Mouse (Mus musculus) left cerebral cortex, adult 18-20 months (tissue): ENCODE results near the gene Phactr4. TPM values are rescaled to one million over a fixed set of nuclear protein-coding genes. Genes with fewer than 3 reads are reported as not detected.
"Not testable (repeated sequence)": the region's sequence is repeated elsewhere in the genome, so short reads cannot be mapped to it uniquely, and the experiment has no call there.

Source experiments
- DNase-seq, 2 experiments: peaks; one replicate each; pipeline ENCODE4 v3.0.0; 2021 to 2022; ENCODE audit warnings: low spot score in 2 of 2, mixed read lengths in 1 of 2
- total RNA-seq, 2 experiments: library from RNA; stranded (reverse); gene quantifications; 2 replicates each; pipeline ENCODE4 v1.2.3; 2021

Gene Phactr4
- total RNA-seq, 2 experiments from 2014 or later, result 10.3 to 11.8 TPM

DNA sequence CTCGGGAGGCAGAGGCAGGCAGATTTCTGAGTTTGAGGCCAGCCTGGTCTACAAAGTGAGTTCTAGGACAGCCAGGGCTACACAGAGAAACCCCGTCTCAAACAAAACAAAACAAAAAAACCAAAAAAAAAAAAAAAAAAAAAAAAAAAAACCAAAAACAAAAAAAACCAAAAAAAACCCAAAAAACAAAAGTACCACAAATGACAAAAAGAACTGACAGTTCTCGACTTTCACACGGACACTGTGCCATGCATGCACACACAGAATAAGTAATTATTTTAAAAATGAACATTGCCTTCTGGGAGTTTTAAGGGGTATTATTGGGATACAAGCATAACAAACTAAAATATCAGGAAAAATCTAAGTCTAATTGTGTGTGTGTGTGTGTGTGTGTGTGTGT, 9.0 kb downstream of the Phactr4 start:
- not testable (repeated sequence) for DNase-seq

DNA sequence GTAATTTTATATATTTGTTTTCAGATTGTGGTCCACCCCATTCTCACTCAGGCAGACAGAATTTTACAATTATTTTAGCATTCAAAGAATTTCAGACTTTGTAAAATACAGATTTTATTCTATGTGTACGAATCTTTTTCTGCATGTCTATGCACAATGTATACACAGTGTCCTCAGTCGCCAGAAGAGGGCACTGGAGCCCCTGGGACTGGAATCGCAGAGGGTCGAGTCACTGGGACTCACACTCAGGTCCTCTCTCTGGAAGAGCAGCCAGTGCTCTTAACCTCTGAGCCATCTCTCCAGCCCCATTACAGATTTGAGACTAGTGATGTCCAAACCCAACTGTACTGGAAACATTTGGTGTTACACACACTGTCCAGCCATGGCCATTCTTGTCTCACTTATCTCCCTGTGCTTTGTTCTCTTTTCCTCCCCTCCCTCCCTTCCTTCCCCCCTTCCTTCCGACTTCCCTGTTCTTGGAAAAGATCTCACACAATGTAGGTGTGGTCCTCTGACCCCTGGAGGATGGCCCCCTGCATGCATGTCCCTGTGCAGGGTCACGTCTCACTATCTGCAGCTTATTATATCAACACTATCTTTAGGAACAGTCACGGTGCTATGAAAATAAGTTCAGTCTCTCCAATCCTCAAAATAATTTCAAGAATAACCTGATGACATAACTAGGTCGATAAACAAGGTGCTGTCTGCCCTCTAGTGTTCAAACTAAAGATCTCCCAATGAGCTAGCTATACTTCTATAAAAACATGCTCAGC, 10.8 kb downstream of the Phactr4 start:
- peak in 1 of 2 experiments; percentile 29 for DNase-seq

DNA sequence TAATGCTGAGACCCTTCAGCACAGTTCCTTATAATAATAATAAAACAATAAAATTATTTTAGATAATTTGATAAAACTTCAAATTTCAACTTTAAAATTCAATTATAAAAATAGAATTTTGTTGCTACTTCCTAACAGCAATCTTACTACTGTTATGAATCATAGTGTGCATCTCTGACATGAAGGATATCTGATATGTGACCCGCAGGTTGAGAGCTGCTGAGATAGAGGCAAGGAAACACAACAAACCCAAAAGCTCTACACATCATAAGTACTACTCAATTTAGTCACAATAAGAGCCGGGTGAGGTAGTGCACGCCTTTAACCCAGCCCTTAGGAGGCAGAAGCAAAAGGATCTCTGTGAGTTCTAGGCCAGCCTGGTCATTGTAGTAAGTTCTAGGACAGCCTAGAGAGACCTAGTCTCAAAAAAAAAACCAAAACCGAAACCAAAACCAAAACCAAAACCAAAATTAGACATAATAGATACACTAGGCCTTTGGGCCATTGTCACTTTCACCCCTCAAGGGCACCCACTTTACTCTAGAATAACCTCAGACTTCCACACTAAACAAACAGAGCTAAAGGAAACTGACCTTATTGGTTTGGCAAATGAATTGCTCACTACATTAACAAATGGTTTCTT, 12.6 kb downstream of the Phactr4 start:
- no peak for DNase-seq

DNA sequence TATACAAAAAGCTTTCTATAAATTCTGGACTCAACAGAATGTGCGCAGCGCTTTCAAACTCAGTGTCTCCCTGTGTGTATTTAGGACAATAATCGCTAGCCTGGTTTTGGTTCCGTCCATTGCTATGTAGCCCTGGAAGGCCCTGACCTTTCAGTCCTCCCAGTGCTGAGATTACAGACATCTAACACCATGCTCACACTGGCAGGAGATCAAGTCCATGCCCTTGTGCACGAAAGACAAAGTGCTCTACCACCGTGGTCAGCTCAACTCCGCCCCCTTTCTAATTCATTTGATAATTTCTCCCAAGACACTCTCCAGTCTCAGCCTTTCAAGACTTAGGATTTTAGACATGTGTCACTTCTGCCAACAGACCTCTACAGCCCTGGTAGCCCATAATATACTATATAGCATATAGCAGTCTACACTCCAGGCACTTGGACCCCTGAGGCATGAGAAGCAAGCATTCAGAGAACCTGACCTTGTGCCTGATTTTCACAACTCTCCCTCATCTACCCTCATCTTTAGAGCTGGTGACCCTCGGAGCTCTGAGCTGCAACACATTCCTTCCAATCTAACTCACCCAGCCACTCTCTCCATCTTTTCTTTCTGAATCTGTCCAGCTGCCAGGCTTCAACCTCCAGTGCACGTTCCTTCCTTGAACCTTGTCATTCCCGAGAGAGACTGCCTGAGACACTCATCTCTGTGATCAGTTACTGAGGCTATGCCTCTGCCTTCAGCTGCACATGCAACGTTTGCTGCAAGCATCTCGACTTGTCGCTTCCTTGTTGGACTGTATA, 15.7 kb downstream of the Phactr4 start:
- no peak for DNase-seq

DNA sequence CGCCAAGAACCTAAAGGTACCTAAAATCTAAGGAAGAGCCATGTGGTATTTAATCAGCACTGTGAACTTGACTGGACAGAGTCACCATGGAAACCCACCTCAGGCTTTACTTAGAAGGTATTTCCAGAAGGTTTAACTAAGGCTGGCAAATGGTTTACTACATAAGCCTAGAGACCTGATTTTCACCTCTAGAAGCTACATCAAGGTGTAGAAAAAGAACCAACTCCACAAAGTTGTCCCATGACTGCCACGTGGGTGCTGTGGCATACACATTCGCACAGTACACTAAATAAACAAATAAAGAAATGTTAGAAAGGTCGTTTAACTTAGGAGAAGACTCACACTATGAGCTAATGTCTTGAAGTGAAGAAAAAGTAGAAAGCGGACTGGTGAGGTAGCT, 17.7 kb downstream of the Phactr4 start:
- no peak for DNase-seq

DNA sequence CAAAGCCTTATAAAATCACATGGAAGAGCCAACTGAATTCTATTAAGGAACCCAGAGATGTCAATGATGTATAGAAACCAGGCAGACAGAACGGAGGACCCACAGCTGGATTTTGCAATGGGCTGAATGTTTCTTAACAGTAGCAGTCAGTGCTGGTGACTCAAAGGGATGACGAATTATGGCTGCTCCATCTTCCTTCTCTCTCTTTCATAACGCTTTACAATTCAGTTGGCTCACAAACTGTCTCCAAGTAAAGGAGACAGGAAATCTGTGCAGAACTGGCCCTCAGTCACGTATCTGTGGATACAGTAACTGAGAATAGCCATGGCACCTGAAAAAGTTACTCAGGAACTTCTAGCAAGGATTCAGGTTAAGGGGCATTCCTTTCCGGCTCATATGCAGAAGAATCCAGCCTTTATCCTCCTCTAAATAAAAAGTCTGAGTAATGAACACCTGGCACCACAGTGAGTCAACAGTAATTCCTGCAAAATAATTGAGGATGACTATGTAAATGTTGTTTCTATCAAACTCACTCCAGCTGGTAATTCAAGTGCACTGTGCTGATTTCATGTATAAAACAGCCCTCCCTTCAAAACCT, 19.1 kb downstream of the Phactr4 start:
- no peak for DNase-seq

DNA sequence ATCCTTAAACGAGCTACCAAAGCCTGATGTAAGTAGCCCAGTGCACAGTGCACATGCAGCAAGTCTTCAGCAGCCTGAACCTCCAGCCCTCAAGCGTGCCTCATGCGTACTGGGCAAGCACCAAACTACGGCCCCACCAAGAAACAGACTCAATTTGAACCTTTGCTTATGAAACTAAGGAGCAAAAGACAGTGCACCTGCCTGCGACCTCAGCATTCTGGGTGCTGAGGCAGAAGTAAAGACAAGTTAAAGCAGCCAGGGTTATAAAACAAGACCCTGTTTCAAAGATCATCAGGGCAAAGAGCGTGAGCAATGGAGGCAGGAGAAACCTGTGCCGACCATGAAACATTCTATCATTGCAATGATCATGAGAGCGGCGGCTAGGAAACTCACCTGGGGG, 21.3 kb downstream of the Phactr4 start:
- no peak for DNase-seq

DNA sequence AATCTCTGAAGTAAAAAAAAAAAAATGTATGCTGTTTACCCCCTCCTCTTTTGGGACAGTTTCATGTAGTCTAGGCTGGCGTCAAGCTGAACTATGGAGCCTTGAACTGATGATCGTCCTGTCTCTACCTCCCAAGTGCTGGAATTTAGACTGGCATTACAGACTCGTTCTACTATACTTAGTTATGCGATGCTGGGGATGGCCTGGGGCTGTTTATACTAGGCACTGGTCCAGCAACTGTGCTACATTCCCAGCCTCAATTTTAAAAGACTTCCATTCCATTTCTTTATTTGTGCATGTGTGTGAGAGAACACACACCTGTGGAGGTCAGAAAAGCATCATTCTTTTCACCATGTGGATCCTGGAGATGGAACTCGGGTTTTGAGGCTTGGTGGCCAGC, 23.4 kb downstream of the Phactr4 start:
- DNase-seq, result no peak

DNA sequence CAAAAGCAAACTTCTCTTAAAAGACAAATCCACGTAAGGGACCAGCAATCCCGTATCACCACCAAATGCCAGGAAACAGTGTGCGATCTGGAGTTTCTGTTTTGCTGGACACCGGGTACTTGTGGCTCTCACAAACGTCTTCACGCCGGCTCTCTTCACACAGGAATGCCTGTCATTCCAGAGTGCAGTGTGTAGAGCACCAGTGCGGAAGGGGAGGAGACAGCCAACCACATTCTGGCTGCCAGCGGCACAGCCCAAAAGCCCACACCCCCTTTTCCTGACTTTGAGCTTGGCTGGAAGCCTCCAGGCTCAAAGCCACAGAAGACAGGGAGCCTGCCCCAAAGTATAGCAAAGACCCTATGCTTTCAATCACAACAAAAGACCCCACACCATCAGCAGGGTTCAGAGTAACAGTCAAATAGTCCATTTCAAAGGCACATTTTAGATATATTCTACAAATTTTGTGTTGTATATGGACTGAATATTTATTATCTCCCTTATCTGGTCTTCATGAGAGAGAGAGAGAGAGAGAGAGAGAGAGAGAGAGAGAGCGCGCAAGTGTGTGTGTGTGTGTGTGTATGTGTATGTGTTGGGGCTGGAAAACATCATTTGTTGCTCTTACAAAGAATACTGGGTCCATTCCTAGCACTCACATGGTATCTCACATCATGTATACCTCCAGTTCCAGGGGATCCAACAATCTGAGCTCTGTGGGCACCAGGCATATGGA, 24.1 kb downstream of the Phactr4 start:
- DNase-seq, result no peak

DNA sequence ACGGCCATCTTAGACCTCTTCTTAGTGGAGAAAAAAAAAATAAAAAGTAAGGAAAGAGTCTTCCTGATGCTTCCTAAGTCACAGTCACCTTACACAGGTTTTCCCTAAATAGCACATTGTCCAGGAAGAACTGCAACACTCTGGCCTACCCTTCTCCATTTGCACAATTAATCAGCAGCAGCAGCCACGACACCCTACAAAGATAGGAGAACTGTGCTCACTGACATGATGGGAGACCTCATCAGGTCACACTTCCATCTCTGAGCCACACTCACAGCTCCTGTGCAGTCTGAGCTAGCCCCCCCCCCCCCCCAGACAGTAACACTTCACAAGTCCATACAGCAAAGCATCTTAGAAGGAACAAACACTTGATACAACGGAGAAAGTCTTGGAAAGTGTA, 25.2 kb downstream of the Phactr4 start:
- no peak for DNase-seq

DNA sequence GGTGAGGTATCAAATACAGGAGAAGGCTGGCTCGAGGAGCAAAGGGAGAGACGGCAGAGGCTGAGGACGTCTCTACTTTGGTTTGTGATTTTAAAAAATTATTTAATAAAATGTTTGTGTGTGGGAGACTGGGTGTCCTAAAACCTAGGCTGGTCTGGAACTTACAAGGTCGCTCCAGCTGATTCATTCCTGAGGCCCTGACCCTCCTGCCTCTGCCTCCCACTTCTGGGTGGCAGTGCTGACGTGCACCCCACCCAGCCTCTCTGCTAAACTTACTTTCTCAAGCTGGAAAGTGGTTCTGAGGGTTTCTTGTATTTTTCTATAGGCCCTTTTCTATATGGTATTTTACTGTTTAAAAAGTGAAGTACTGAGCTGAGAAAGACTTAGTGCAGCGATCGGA, 26.0 kb downstream of the Phactr4 start:
- DNase-seq, result no peak

DNA sequence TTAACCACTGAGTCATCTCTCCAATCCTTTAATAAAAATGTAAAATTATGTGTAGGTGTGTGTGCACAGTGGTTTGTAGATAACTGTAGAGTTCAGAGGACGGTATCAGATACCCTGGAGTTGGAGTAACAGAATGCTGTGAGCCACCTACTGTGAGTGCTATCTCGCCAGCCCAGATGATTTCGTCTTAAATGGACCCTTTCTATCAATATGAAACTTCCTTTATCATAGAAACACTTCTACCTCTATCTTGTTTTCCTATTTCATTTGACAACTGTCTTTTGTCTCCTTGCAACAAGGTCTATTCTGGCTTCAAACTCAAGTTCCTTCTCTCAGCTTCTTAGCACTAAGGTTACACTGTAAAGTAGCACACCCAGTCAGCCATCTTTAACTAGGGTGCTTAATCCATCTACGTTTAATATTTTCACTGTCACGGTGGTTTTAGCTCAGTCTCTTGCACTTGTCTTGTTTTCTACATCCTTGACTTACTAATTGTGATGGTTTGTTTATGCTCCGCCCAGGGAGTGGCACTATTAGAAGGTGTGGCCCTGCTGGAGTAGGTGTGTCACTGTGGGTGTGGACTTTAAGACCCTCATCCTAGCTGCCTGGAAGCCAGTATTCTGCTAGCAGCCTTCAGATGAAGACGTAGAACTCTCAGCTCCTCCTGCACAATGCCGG, 31.1 kb downstream of the Phactr4 start:
- DNase-seq, result no peak

DNA sequence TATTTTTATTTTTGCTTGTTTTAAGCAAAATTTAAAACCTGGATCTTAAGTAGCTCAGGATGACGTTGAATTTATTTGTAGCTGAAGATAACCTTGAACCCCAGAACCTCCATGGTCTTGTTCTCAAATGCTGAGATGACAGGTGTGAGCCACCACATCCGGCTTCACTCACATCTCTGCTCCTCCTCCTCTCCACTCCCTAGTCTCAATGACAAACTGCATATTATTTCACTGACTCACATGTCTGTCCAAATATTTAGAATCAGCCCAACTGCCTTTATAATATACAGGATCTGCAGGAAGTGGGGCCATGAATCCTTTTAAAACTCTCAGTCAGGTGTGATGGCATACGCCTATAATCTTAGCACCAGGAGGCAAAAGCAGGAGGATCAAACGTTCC, 33.0 kb downstream of the Phactr4 start:
- no peak for DNase-seq

DNA sequence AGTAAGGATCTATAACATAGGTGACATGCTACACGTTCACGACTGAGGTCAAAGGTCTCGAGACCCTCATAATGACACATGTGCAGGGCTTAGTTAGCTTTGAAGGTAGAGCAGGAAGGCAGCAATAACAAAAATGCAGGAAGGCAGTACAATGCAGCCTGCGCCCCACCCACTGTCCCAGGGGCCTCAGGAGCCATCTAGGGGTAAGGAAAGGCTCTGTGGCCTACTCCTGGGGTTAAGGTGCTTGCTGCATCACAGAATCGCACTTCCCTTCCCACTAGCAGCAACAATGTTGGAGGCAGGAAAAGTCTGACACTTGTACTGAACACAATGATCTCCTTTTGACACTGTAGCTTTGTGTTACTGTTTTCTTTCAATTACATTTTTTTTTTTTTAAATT, 34.7 kb downstream of the Phactr4 start:
- DNase-seq, result no peak

DNA sequence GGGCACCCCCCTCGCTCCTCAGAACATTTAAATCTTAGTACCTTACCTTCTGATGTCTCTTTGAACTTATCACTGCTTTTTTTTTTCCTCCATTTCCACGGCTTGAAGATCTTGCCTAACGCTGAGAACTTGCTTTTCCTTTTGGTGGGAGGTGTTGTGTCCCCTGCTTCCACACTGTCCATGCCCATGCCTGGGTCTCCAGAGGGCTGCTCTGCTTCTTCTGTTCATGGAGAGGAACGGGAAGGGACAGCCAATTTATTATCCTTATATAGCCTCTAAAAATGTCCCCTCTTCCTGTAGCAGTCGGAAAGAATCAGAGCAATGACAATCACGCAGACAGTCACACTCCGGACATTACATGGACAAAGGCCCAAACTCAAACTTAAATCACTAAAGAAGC, 35.4 kb downstream of the Phactr4 start:
- no peak for DNase-seq

DNA sequence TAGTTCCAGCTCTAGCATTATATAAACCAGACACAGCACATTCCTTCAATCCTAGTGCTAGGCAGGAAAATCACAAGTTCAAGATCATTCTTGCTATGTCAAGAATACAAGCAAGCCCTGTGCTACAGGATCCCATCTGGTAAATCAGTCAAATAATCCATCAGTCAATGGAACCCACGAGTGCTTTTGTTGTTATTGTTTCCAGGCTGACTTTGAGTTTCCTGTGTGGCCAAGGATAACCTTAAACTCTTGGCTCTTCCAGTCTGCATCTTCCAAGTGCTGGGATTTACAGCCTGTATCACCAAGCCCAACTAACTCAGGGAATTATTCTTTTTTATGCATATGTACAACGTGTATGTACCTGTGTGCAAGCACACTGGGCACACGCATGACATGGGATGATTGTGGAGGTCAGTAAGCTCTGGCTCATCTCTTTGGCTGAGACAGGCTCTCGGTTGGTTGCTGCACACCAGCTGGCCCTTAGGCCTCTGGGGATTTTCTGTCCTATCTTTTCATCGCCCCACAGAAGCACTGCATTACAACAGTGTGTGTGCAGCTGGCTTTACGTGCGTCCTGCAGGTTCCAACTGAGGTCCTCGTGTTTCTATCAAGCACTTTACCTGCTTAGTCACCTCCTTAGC, 36.4 kb downstream of the Phactr4 start:
- no peak for DNase-seq

DNA sequence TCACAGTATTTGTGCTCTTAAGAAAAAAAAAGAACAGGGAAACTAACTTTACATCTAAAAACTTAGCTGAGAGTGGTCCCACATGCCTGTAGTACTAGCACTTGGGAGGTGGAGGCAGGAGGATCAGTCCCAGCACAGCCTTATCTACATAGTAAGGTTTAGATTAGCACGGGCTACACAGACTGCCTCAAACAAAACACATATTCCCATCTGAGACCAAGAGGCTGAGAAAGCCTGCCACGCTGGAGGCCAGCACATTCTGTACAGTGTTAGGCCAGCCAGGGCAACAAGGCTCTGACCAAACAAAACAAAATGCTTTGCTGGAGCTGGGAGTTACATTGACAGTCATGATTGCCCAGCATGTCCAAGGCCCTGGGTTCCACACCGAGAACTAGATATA, 38.8 kb downstream of the Phactr4 start:
- no peak for DNase-seq

DNA sequence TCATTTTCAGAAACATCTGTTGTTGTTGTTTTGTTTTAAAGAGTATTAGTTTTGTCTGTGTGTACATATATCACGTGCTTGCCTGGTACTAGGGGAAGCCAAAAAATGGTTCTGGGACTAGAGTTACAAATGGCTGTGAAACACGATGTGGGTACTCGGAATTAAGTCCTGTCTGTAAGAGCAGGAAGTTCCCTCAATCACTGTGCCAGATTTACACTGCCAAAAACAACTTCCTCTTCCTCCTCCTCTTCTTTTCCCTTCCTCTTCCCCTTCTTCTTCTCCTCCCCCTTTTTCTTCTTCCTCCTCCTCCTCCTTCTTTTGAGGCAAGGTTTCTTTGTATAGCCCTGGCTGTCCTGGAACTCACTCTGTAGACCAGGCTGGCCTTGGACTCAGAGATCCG, 40.0 kb downstream of the Phactr4 start:
- no peak for DNase-seq

DNA sequence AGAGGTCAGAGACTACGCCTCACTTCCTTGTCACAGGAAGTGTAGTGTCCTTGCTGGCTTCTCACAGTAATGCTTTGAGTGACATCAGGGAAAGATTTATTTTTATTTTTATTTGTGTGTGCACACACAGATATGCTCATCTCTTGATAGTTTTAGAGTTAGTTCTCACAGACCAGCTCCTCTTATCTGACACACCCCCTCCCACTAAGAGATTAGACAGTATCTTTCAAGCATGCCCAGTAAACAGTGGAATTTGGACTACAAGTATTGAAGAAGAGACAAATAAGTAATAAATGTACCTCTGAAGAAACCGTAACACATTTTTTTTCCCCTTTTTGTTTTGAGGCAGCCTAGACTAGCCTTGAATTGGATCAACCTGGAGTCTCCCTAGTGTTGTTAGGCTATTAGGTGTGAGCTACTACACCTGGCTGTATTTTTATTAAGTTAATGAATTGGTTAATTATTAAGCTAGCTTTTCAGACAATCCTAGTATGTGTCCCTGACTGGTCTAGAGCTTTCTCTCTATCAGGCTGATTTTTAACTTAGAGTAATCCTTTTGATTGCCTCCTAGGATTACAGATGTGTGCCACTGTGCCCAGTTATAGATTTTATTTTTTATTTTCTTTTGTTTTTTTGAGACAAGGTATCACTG, 41.2 kb downstream of the Phactr4 start:
- no peak for DNase-seq

DNA sequence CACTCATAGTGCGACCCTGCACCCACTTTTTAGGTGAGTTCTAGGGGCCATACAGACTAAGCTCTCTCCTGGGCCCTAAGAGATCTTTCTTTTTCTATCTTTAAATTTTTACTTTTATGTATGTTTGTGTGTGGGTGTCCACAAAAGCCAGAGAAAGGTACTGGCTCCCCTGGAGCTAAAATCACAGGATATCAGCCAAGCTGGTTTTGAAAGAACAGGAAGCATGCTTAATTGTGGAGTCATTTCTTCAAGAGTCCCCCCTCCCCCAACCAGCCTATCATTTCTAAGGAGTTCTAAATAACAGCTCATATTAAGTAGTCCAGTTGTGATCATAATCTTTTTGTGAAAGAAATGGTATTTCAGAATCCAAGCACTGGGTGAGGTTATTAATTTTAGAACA, 48.5 kb downstream of the Phactr4 start:
- no peak for DNase-seq
